Mouse (Mus musculus) liver, adult (tissue): ENCODE results near the gene Nr2f2.

Source experiments
- GATA4 ChIP-seq: IDR thresholded peaks from 2 replicates; pipeline ENCODE4 v1.6.1; 2014; ENCODE audit warnings: mild to moderate bottlenecking, low read length; ENCODE audit not compliant: insufficient replicate concordance

Gene Nr2f2

GRCm38 (mm10) chr7:70334836-70335235, 31.7 kb downstream of the Nr2f2 start:
- TF ChIP-seq GATA4 = no peak

- TF ChIP-seq GATA4 = no peak
These were observed 32.7 kb downstream of the Nr2f2 start for GRCm38 (mm10) chr7:70333851-70334250.

GRCm38 (mm10) chr7:70332926-70333664, 33.4 kb downstream of the Nr2f2 start:
- TF ChIP-seq GATA4 = no peak

- no peak for TF ChIP-seq GATA4
These were observed 34.3 kb downstream of the Nr2f2 start for GRCm38 (mm10) chr7:70332064-70332850.

- no peak for TF ChIP-seq GATA4
These were observed 35.1 kb downstream of the Nr2f2 start for GRCm38 (mm10) chr7:70331243-70332063.

- TF ChIP-seq GATA4 = no peak
These were observed 35.7 kb downstream of the Nr2f2 start for GRCm38 (mm10) chr7:70330761-70331242.

GRCm38 (mm10) chr7:70330207-70330562, 36.4 kb downstream of the Nr2f2 start:
- no peak for TF ChIP-seq GATA4

- TF ChIP-seq GATA4 = no peak
These were observed 36.9 kb downstream of the Nr2f2 start for GRCm38 (mm10) chr7:70329521-70330206.

GRCm38 (mm10) chr7:70329037-70329516, 37.5 kb downstream of the Nr2f2 start:
- TF ChIP-seq GATA4 = no peak

- no peak for TF ChIP-seq GATA4
These were observed 38.1 kb downstream of the Nr2f2 start for GRCm38 (mm10) chr7:70328206-70329036.

- TF ChIP-seq GATA4 = no peak
These were observed 39.3 kb downstream of the Nr2f2 start for GRCm38 (mm10) chr7:70327191-70327590.

- no peak for TF ChIP-seq GATA4
These were observed 40.1 kb downstream of the Nr2f2 start for GRCm38 (mm10) chr7:70326176-70327035.

- TF ChIP-seq GATA4 = no peak
These were observed 41.2 kb downstream of the Nr2f2 start for GRCm38 (mm10) chr7:70325381-70325780.
